Mouse (Mus musculus) 3T3-L1 (cell line): Measurements from ENCODE around the gene Tespa1.
"Not testable (repeated sequence)": the region's sequence is repeated elsewhere in the genome, so short reads cannot be mapped to it uniquely, and the experiment has no call there.

Source experiments
- DNase-seq: peaks from one replicate; pipeline ENCODE4 v3.0.0-alpha.2; 2015; ENCODE audit warnings: low read depth, low spot score

Gene Tespa1

DNA sequence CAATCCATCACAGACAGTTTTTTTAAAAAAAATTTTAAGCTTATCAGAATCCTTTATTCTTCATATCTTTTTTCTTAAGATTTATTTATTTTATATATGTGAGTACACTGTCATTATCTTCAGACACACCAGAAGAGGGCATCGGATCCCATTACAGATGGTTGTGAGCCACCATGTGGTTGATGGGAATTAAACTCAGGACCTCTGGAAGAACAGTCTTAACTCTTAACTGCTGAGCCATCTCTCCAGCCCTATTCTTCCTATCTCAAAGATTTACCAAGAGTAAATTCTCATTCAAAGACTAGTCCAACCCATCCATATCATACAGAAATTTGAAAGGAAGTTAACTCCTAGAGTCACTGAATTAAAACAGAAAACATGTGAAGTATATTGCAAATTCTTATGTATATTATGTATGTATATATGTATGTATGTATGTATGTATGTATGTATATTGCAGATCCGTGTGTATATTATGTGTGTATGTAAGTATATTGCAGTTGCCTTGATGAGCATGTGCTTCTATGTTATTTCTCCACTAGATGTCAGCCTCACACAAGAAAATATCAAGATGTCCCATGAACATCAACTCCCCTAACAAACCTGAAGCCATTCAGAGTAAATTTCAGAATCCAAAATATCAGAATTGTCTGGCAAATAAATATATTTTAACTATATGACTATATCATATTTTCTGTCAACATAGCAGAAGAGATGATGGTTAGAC lies 40.9 kb downstream of the Tespa1 start:
- DNase-seq = peak; percentile 84

DNA sequence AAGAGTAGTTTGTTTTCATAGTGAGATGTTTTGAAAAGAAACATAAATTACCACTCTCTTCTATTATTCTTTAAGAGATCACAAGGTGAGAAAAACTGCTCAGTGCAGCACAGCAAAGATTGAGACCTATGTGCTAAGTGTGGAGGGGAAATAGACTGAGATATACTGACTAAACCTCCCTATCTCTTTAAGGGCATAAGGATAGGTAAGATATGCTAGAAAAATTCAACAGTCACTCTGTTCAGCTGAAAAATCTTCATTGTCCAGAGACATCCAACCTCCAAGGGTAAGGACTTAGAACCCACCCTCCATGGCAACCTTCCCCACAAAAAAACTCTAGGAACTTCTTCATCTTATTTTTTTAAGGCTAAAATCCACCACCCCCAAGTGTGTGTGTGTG lies 42.1 kb downstream of the Tespa1 start:
- DNase-seq = no peak

- no peak for DNase-seq
Observed at GRCm38 (mm10) chr10:130368384-130368783, 45.7 kb downstream of the Tespa1 start.

DNA sequence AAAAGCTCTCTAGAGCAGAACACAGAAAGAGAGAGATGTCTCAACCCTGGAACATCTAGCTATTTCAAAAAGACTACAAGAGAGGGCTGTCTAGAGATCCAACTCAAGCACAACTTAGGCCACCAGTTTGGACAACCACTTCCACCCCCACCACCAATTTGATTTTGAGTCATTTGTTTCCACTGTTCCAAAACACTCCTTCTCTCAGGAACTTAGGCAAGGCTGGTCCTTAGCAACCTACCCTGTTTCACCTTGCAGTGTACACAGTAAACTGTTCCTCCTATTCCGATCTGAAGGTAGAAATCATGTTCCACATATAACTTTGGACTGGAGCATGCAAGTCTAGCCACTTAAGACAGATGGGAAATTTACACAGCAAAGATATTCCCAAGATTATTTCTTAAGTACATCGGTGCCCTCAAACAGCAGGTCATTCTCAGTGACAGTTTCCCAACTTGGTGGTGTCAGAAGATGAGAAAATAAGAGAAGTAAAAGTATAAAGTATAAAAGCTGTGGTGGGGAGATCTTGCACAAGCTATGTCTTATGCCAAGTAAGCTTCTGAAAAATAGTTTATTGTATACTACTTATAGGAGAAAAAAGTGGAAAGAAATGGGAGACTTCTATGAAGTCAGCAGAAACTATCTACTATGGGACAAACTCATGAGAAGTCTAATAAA lies 47.5 kb downstream of the Tespa1 start:
- no peak for DNase-seq

GRCm38 (mm10) chr10:130371644-130372043 lies 49.0 kb downstream of the Tespa1 start:
- DNase-seq = no peak

GRCm38 (mm10) chr10:130372491-130373173 lies 50.0 kb downstream of the Tespa1 start:
- no peak for DNase-seq

- DNase-seq = no peak
Observed at GRCm38 (mm10) chr10:130375145-130375544, 52.5 kb downstream of the Tespa1 start.

GRCm38 (mm10) chr10:130394232-130394631 lies 71.6 kb downstream of the Tespa1 start, which contains the start of gene Vmn2r84:
Gene Vmn2r84, minus strand, starts transcription at chr10:130394332.
- DNase-seq = no peak

- DNase-seq = not testable (repeated sequence)
Observed at GRCm38 (mm10) chr10:130412167-130412698, 89.6 kb downstream of the Tespa1 start.
